Mouse (Mus musculus) olfactory bulb, adult 2 months (tissue): ENCODE measurements at regions not wholly inside any gene's neighbourhood (a gene's known extent, or its start where the extent isn't known, plus 50 kb on each side); places are given as distances from the start of the nearest gene placed in this dataset.

Source experiments
- CTCF ChIP-seq: fragments of 200-500 bp; IDR thresholded peaks from 2 replicates; pipeline ENCODE4 v1.5.1; 2012; ENCODE audit warnings: low read depth, mild to moderate bottlenecking, low read length, moderate library complexity; ENCODE audit not compliant: insufficient read depth
- POLR2A ChIP-seq: fragments of 200-500 bp; IDR thresholded peaks from 2 replicates; pipeline ENCODE4 v1.6.1; 2012; ENCODE audit warnings: mild to moderate bottlenecking, low read depth, low read length, moderate library complexity; ENCODE audit not compliant: insufficient read depth

- TF ChIP-seq CTCF (no peak), POLR2A (no peak)
These were observed 261.2 kb downstream of the Rngtt start for GRCm38 (mm10) chr4:33571351-33571750.
